Mouse (Mus musculus): ENCODE data around the gene Slc12a6. TPM values are rescaled to one million over a fixed set of nuclear protein-coding genes. Genes with fewer than 3 reads are reported as not detected.
"Not testable (repeated sequence)": the region's sequence is repeated elsewhere in the genome, so short reads cannot be mapped to it uniquely, and the experiment has no call there.

The Slc12a6 gene
- polyA plus RNA-seq, 1 experiment = 10.8 TPM

DNA sequence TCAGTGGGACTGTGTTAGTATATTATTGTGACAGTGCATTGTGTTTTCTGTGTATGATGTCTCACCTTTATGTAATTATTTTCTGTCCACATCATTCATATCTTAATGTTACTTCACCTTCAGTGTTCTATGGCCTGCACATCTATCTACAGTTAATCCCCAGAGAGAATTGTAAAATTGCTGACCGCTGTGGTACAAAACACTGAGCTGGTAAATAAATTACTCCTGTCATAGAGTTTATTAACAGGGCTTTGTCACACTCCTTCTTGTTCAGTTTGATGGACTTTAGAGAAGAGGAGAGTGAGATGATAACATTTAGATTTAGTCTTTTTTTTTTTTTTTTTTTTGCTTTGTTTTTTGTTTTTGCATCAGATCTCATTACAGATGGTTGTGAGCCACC lies 17.2 kb downstream of the Slc12a6 start:
- Histone ChIP-seq H3K4me3 (ENCODE audit: insufficient read depth, low read depth, low read length) (no peak overlapping the region), H3K4me1 (ENCODE audit: control insufficient read depth, insufficient read depth, insufficient read length, low read length) (peaks cover 3% of the 10 kb centered on the region), H3K27ac (replicated peaks; ENCODE audit: low read depth, low read length) (no peak overlapping the region)

- H3K4me3 ChIP-seq (ENCODE audit: insufficient read depth, low read depth, low read length) = peak overlapping the region; percentile 66
- 0 out of 2 replicates have a peak overlapping the region, but pooled peaks have one; percentile 18 for H3K27ac ChIP-seq (replicated peaks; ENCODE audit: low read depth, low read length)
- H3K4me1 ChIP-seq (ENCODE audit: control insufficient read depth, insufficient read depth, insufficient read length, low read length) = peaks cover 3% of the 10 kb centered on the region
Measured at GRCm38 (mm10) chr2:112284363-112285030, 18.9 kb downstream of the Slc12a6 start.

DNA sequence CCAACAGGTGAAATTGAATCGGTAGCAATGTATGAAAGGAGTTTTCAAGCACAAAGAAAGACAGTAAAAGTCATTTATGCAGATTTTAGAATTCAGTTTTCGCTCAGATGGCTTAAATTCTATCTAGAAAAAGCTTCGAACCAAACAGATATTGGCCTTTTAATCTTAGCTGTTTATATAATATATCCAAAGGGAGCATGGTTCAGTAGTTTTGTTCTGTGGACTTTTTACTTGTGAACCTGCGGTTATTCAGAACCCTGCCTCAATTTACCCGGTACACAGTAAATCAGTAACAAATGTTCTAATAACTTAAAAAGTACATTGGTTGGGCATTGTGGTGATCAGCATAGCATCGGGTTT lies 19.4 kb downstream of the Slc12a6 start:
- H3K27ac ChIP-seq (replicated peaks; ENCODE audit: low read depth, low read length) = no peak overlapping the region
- H3K4me3 ChIP-seq (ENCODE audit: insufficient read depth, low read depth, low read length) = peak overlapping the region; percentile 66; the same call in 1 of the 2 replicates
- peaks cover 3% of the 10 kb centered on the region for H3K4me1 ChIP-seq (ENCODE audit: control insufficient read depth, insufficient read depth, insufficient read length, low read length)

DNA sequence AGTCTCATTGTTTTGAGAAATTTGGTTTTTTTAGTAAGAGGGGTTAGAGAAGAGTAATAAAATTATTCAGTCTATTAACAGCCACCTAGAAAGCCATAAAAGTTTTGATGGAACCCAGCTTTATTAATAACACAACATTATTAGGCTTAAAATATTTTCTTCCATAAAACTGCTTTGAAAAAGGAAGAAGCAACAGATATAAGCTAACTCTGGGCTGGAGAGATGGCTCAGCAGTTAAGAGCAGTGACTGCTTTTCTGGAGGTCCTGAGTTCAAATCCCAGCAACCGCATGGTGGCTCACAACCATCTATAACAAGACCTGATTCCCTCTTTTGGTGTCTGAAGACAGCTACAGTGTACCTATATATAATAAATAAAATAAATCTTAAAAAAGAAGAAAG lies 20.4 kb downstream of the Slc12a6 start:
- H3K27ac ChIP-seq (replicated peaks; ENCODE audit: low read depth, low read length); H3K4me3 ChIP-seq (ENCODE audit: insufficient read depth, low read depth, low read length): not testable (repeated sequence)

GRCm38 (mm10) chr2:112287059-112287458 lies 21.4 kb downstream of the Slc12a6 start:
- peaks cover 3% of the 10 kb centered on the region for H3K4me1 ChIP-seq (ENCODE audit: control insufficient read depth, insufficient read depth, insufficient read length, low read length)
- no peak overlapping the region for H3K27ac ChIP-seq (replicated peaks; ENCODE audit: low read depth, low read length)
- H3K4me3 ChIP-seq (ENCODE audit: insufficient read depth, low read depth, low read length) = no peak overlapping the region

More for the DNA sequence above, 20.4 kb downstream of the Slc12a6 start:
- H3K4me1 ChIP-seq (ENCODE audit: control insufficient read depth, insufficient read depth, insufficient read length, low read length) = not testable (repeated sequence)

DNA sequence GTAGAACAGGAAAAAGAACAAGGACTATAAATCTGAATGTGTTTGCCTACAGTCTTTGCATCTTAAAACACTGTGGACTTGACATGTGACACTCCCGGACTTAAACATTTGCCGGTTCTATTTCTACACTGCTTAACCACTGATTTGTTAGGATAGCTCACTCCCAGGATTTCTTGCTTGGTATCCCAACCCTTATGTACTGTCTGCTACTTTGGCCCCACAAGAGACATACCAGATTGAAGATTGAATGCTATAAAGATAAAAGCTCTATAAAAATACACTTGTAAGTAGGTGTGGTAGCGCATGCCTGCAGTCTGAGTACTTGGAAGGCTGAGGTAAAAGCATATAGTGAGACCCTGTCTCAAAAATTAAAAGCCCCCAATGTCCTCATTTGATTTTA lies 23.9 kb downstream of the Slc12a6 start:
- Histone ChIP-seq H3K4me1 (ENCODE audit: control insufficient read depth, insufficient read depth, insufficient read length, low read length) (no peaks in the 10 kb centered on the region; the same call in 1 of the 2 replicates), H3K4me3 (ENCODE audit: insufficient read depth, low read depth, low read length) (no peak overlapping the region), H3K27ac (replicated peaks; ENCODE audit: low read depth, low read length) (no peak overlapping the region)

GRCm38 (mm10) chr2:112292823-112293222 lies 27.2 kb downstream of the Slc12a6 start:
- Histone ChIP-seq H3K27ac (replicated peaks; ENCODE audit: low read depth, low read length) (no peak overlapping the region), H3K4me1 (ENCODE audit: control insufficient read depth, insufficient read depth, insufficient read length, low read length) (peaks cover 2% of the 10 kb centered on the region), H3K4me3 (ENCODE audit: insufficient read depth, low read depth, low read length) (no peak overlapping the region)

- Histone ChIP-seq H3K27ac (replicated peaks; ENCODE audit: low read depth, low read length) (no peak overlapping the region), H3K4me3 (ENCODE audit: insufficient read depth, low read depth, low read length) (no peak overlapping the region), H3K4me1 (ENCODE audit: control insufficient read depth, insufficient read depth, insufficient read length, low read length) (peaks cover 2% of the 10 kb centered on the region; the same call in 1 of the 2 replicates)
Measured at GRCm38 (mm10) chr2:112296211-112296610, 30.6 kb downstream of the Slc12a6 start.

DNA sequence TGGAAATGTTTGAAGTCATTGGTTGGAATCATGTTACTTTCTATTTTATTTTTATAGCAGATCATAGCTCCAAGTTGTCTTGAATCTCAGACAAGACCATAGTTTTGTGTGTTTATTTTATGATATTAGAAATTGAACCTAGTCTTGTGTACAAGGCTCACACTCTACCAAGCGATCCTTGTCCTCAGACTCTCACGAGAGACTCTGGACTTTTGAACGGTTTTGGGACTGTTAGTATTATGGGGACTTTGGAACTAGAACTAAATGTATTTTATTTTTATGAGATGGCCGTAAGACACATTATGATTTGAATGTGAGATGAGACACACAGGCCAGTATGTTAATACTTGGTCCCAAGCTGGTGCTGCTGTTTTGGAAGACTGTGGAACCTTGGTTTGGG lies 32.6 kb downstream of the Slc12a6 start:
- H3K27ac ChIP-seq (replicated peaks; ENCODE audit: low read depth, low read length) = no peak overlapping the region
- H3K4me3 ChIP-seq (ENCODE audit: insufficient read depth, low read depth, low read length) = no peak overlapping the region
- H3K4me1 ChIP-seq (ENCODE audit: control insufficient read depth, insufficient read depth, insufficient read length, low read length) = peaks cover 2% of the 10 kb centered on the region; the same call in 1 of the 2 replicates

DNA sequence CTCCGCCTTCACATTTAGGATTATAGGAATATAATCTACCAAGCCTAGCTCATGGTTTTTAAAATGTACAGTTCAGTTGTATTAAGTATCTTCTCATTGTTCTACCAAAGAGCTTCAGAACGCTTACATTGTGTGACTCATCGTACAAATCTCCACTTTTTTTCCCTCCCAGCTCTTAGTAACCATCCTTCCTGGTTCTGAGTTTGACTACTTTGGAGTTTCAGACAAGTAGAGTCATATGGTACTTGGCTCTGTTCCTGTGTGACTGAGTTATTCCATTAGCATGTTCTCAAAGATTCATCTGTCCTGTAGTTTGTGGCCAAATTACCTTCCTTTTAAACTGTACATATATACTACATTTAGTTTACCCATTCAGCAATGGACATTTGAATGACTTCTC lies 43.0 kb downstream of the Slc12a6 start:
- no peak overlapping the region for H3K27ac ChIP-seq (replicated peaks; ENCODE audit: low read depth, low read length)
- H3K4me1 ChIP-seq (ENCODE audit: control insufficient read depth, insufficient read depth, insufficient read length, low read length) = peaks cover 9% of the 10 kb centered on the region
- H3K4me3 ChIP-seq (ENCODE audit: insufficient read depth, low read depth, low read length) = no peak overlapping the region

DNA sequence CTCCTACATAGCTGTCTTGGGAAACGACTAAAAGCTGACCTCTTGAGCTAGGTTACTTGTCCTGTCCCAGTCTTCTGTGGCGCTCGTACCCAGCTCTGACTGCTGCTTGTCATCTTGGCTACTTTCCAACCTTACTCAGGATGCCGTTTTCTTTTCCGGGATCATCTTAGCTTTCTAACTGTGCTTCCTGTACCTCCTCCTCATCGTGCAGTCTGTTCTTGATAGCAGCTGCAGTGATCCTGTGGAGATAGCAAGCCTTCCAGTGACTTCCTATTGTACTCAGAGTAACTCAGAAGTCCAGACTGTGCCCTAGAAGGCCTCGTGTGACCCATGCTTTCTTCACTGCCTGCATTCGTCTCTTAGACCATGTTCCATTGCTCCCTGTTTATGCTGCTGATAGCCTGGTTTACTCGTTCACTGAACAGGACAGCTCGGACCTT lies 43.6 kb downstream of the Slc12a6 start:
- H3K27ac ChIP-seq (replicated peaks; ENCODE audit: low read depth, low read length) = 0 out of 2 replicates have a peak overlapping the region, but pooled peaks have one; percentile 22
- peaks cover 9% of the 10 kb centered on the region for H3K4me1 ChIP-seq (ENCODE audit: control insufficient read depth, insufficient read depth, insufficient read length, low read length)
- no peak overlapping the region for H3K4me3 ChIP-seq (ENCODE audit: insufficient read depth, low read depth, low read length)

DNA sequence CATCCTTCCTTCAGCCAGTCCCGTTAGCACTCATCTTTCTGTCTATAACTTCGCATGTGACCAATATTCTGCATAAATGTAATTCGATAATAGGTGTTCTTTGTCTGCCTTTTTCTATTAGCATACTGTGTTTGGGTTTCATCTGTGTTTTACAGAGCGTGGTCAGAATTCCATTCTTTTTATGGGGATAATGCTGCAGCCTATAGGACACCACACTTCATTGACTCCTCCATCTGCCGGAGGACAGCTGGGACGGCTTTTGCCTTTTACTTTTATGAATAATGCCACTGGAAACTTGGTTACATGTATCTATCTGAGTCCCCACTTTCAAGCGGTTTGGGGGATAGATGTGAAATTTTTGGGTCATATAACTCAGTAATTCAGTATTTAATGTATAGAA lies 50.0 kb downstream of the Slc12a6 start:
- Histone ChIP-seq H3K27ac (replicated peaks; ENCODE audit: low read depth, low read length) (no peak overlapping the region), H3K4me1 (ENCODE audit: control insufficient read depth, insufficient read depth, insufficient read length, low read length) (no peaks in the 10 kb centered on the region), H3K4me3 (ENCODE audit: insufficient read depth, low read depth, low read length) (no peak overlapping the region)

- H3K27ac ChIP-seq (replicated peaks; ENCODE audit: low read depth, low read length) = no peak overlapping the region
- H3K4me3 ChIP-seq (ENCODE audit: insufficient read depth, low read depth, low read length) = no peak overlapping the region
- no peaks in the 10 kb centered on the region for H3K4me1 ChIP-seq (ENCODE audit: control insufficient read depth, insufficient read depth, insufficient read length, low read length)
Measured at GRCm38 (mm10) chr2:112318227-112318626, 52.6 kb downstream of the Slc12a6 start.

GRCm38 (mm10) chr2:112318905-112319304 lies 53.3 kb downstream of the Slc12a6 start:
- Histone ChIP-seq H3K27ac (replicated peaks; ENCODE audit: low read depth, low read length) (no peak overlapping the region), H3K4me1 (ENCODE audit: control insufficient read depth, insufficient read depth, insufficient read length, low read length) (no peaks in the 10 kb centered on the region), H3K4me3 (ENCODE audit: insufficient read depth, low read depth, low read length) (no peak overlapping the region)

GRCm38 (mm10) chr2:112328069-112328777 lies 62.6 kb downstream of the Slc12a6 start:
- Histone ChIP-seq H3K27ac (replicated peaks; ENCODE audit: low read depth, low read length) (no peak overlapping the region), H3K4me1 (ENCODE audit: control insufficient read depth, insufficient read depth, insufficient read length, low read length) (no peaks in the 10 kb centered on the region), H3K4me3 (ENCODE audit: insufficient read depth, low read depth, low read length) (no peak overlapping the region)
